Mouse (Mus musculus) E14TG2a.4 (cell line): Measurements from ENCODE around the gene Tcp11l1.

Experiments
- H3K27me3 ChIP-seq: 2 replicates; pipeline ENCODE4 v1.6.1; 2014; ENCODE audit warnings: low read length, control low read depth; ENCODE audit not compliant: insufficient read depth
- H3K36me3 ChIP-seq: 2 replicates; pipeline ENCODE4 v1.6.1; 2014; ENCODE audit warnings: low read length, control low read depth; ENCODE audit not compliant: insufficient read depth
- H3K4me1 ChIP-seq: replicated peaks from 2 replicates; pipeline ENCODE4 v1.6.1; 2014; ENCODE audit warnings: low read depth, low read length, control low read depth
- H3K4me3 ChIP-seq: replicated peaks from 2 replicates; pipeline ENCODE4 v1.5.1; 2014; ENCODE audit warnings: mild to moderate bottlenecking, low read length
- H3K9me3 ChIP-seq: 2 replicates; pipeline ENCODE4 v1.6.1; 2014; ENCODE audit warnings: low read length, control low read depth
- CTCF ChIP-seq: conservative IDR thresholded peaks from 2 replicates; pipeline ENCODE4 v1.5.1; 2014; ENCODE audit warnings: low read length
- NANOG ChIP-seq: IDR thresholded peaks from 2 replicates; pipeline ENCODE4 v1.6.1; 2014; ENCODE audit warnings: borderline replicate concordance, low read length, mixed read lengths
- POU5F1 ChIP-seq: IDR thresholded peaks from 2 replicates; pipeline ENCODE4 v1.6.1; 2014; ENCODE audit warnings: low read length, borderline replicate concordance

The Tcp11l1 gene

GRCm38 (mm10) chr2:104671724-104672123 lies 40.2 kb downstream of the Tcp11l1 start:
- Histone ChIP-seq H3K4me1 (peaks cover 8% of the 10 kb centered on the region; the same call in 1 of the 2 replicates), H3K9me3 (no peaks in the 10 kb centered on the region), H3K36me3 (no peaks in the 10 kb centered on the region), H3K4me3 (no peak overlapping the region), H3K27me3 (no peaks in the 10 kb centered on the region)
- TF ChIP-seq NANOG (no peak), POU5F1 (no peak), CTCF (no peak)

GRCm38 (mm10) chr2:104669122-104669804 lies 42.7 kb downstream of the Tcp11l1 start:
- no peaks in the 10 kb centered on the region for H3K9me3 ChIP-seq
- TF ChIP-seq CTCF (peak; percentile 64), NANOG (no peak)

GRCm38 (mm10) chr2:104663372-104664100 lies 48.4 kb downstream of the Tcp11l1 start:
- no peaks in the 10 kb centered on the region for H3K27me3 ChIP-seq
- TF ChIP-seq NANOG (no peak), CTCF (no peak), POU5F1 (no peak)
- H3K4me1 ChIP-seq: 0 out of 2 replicates have a peak, but pooled peaks cover 3% of the 10 kb centered on the region
- peaks cover 60% of the 10 kb centered on the region for H3K36me3 ChIP-seq
- H3K9me3 ChIP-seq: no peaks in the 10 kb centered on the region
- no peak overlapping the region for H3K4me3 ChIP-seq

More at GRCm38 (mm10) chr2:104669122-104669804, 42.7 kb downstream of the Tcp11l1 start:
- no peak overlapping the region for H3K4me3 ChIP-seq
- H3K4me1 ChIP-seq: peaks cover 8% of the 10 kb centered on the region; the same call in 1 of the 2 replicates
- no peaks in the 10 kb centered on the region for H3K27me3 ChIP-seq
- peaks cover 14% of the 10 kb centered on the region for H3K36me3 ChIP-seq

GRCm38 (mm10) chr2:104658659-104659058 lies 53.3 kb downstream of the Tcp11l1 start:
- Histone ChIP-seq H3K36me3 (peaks cover 82% of the 10 kb centered on the region), H3K4me1 (no peaks in the 10 kb centered on the region), H3K27me3 (no peaks in the 10 kb centered on the region), H3K4me3 (no peak overlapping the region), H3K9me3 (no peaks in the 10 kb centered on the region)
- TF ChIP-seq CTCF (no peak), POU5F1 (no peak), NANOG (no peak)

GRCm38 (mm10) chr2:104615985-104616711 lies 95.8 kb downstream of the Tcp11l1 start:
- Histone ChIP-seq H3K36me3 (peaks cover 41% of the 10 kb centered on the region), H3K4me1 (0 out of 2 replicates have a peak, but pooled peaks cover 3% of the 10 kb centered on the region), H3K27me3 (no peaks in the 10 kb centered on the region), H3K4me3 (no peak overlapping the region), H3K9me3 (no peaks in the 10 kb centered on the region)
- TF ChIP-seq POU5F1 (no peak), NANOG (no peak), CTCF (no peak)

GRCm38 (mm10) chr2:104614786-104615185 lies 97.2 kb downstream of the Tcp11l1 start:
- peaks cover 41% of the 10 kb centered on the region for H3K36me3 ChIP-seq
- no peaks in the 10 kb centered on the region for H3K9me3 ChIP-seq
- TF ChIP-seq POU5F1 (no peak), NANOG (no peak), CTCF (no peak)
- no peak overlapping the region for H3K4me3 ChIP-seq
- H3K27me3 ChIP-seq: no peaks in the 10 kb centered on the region
- 0 out of 2 replicates have a peak, but pooled peaks cover 3% of the 10 kb centered on the region for H3K4me1 ChIP-seq
